In genomic region chr11:4684186-4684585, GRCm38 (mm10) we compare ENCODE assay signal across 28 mouse cellular contexts. TPM values are rescaled to one million over a fixed set of nuclear protein-coding genes. Genes with fewer than 3 reads are reported as not detected.
A peak's percentile ranks its signal among the peaks of the same experiment; 100 is the strongest.
DNase-seq lines count a peak whose midpoint lies in the region; ATAC-seq and TF ChIP-seq lines count a peak whose summit lies in the region.
"Had no signal": no experiment of that assay in that cellular context is flagged by ENCODE, and none has a peak within 500 bp of the region (broad histone marks: within the 10 kb centered on the region; RNA-seq: fewer than 3 reads in every experiment).

No protein-coding gene starts in this region.

- TF ChIP-seq EP300 in lung, postnatal 0 days (IDR thresholded peaks at IDR 0.05), result no peak

- H3K4me2 ChIP-seq in intestine, embryonic 15.5 days (replicated peaks), result no peak overlapping the region
- H3K4me2 ChIP-seq in intestine, postnatal 0 days (replicated peaks; ENCODE audit: low read depth), result no peak overlapping the region
- no peak overlapping the region for H3K4me2 ChIP-seq in lung, postnatal 0 days (replicated peaks; ENCODE audit: low read depth, low read length)
- H3K4me2 ChIP-seq: embryonic facial prominence, embryonic 13.5 days; forebrain, embryonic 12.5 days; forebrain, embryonic 15.5 days; heart, embryonic 12.5 days; heart, embryonic 15.5 days; hindbrain, embryonic 14.5 days had no signal

- H3K36me3 ChIP-seq in intestine, embryonic 15.5 days, result peaks cover 17% of the 10 kb centered on the region
- peaks cover 55% of the 10 kb centered on the region for H3K36me3 ChIP-seq in intestine, postnatal 0 days (ENCODE audit: control insufficient read depth, insufficient read depth)
- peaks cover 58% of the 10 kb centered on the region for H3K36me3 ChIP-seq in megakaryocyte, embryonic 14.5 days (replicated peaks; ENCODE audit: low read length)
- peaks cover 5% of the 10 kb centered on the region; the same call in 1 of the 2 replicates for H3K36me3 ChIP-seq in lung, postnatal 0 days (ENCODE audit: insufficient read depth, low read length)

- H3K9me3 ChIP-seq in intestine, embryonic 15.5 days, result no peaks in the 10 kb centered on the region
- H3K9me3 ChIP-seq in intestine, postnatal 0 days (ENCODE audit: control insufficient read depth), result no peaks in the 10 kb centered on the region
- H3K9me3 ChIP-seq in megakaryocyte, embryonic 14.5 days, result no peaks in the 10 kb centered on the region
- H3K9me3 ChIP-seq in lung, postnatal 0 days (ENCODE audit: low read length), result no peaks in the 10 kb centered on the region
- H3K9me3 ChIP-seq: embryonic facial prominence, embryonic 10.5 days; embryonic facial prominence, embryonic 13.5 days; forebrain, embryonic 12.5 days; forebrain, embryonic 15.5 days; heart, embryonic 12.5 days; heart, embryonic 15.5 days; hindbrain, embryonic 10.5 days had no signal

- 38% methylated on average over 6 of the region's 6 CpGs for WGBS in intestine, embryonic 15.5 days
- 43% methylated on average over 6 of the region's 6 CpGs for WGBS in intestine, postnatal 0 days
- WGBS in lung, postnatal 0 days, result 76% methylated on average over 6 of the region's 6 CpGs

- H3K4me1 ChIP-seq in intestine, embryonic 15.5 days (replicated peaks), result no peaks in the 10 kb centered on the region
- no peaks in the 10 kb centered on the region for H3K4me1 ChIP-seq in intestine, postnatal 0 days (replicated peaks; ENCODE audit: control insufficient read depth, insufficient read depth, low read length)
- peaks cover 41% of the 10 kb centered on the region for H3K4me1 ChIP-seq in megakaryocyte, embryonic 14.5 days
- peaks cover 6% of the 10 kb centered on the region; the same call in 1 of the 2 replicates for H3K4me1 ChIP-seq in lung, postnatal 0 days (ENCODE audit: insufficient read depth, low read depth, low read length)
- H3K4me1 ChIP-seq: forebrain, embryonic 12.5 days; forebrain, embryonic 15.5 days had no signal

- no peak overlapping the region for H3K4me3 ChIP-seq in intestine, embryonic 15.5 days (replicated peaks)
- H3K4me3 ChIP-seq in intestine, postnatal 0 days (ENCODE audit: low read depth, low read length), result no peak overlapping the region
- H3K4me3 ChIP-seq in megakaryocyte, embryonic 14.5 days (replicated peaks), result peak overlapping the region; percentile 48
- H3K4me3 ChIP-seq in lung, postnatal 0 days (ENCODE audit: low read depth, low read length), result no peak overlapping the region
- H3K4me3 ChIP-seq: embryonic facial prominence, embryonic 10.5 days; embryonic facial prominence, embryonic 13.5 days; erythroblast, embryonic 14.5 days; forebrain, embryonic 12.5 days; forebrain, embryonic 15.5 days; gastrocnemius, adult 2 months; heart, embryonic 12.5 days; heart, embryonic 15.5 days; hindbrain, embryonic 10.5 days had no signal

- no peak for ATAC-seq in intestine, embryonic 15.5 days
- no peak for ATAC-seq in intestine, postnatal 0 days
- no peak for ATAC-seq in megakaryocyte, adult 5-6 weeks (ENCODE audit: poor library complexity, severe bottlenecking)
- no peak for ATAC-seq in lung, postnatal 0 days
- ATAC-seq: activated CD4-positive, CD25-positive, alpha-beta regulatory T cell, adult 4 months; forebrain, embryonic 15.5 days had no signal

- H3K27ac ChIP-seq in intestine, embryonic 15.5 days, result no peak overlapping the region
- H3K27ac ChIP-seq in intestine, postnatal 0 days (ENCODE audit: low read depth, low read length), result no peak overlapping the region
- H3K27ac ChIP-seq in lung, postnatal 0 days (ENCODE audit: low read length), result no peak overlapping the region
- H3K27ac ChIP-seq: embryonic facial prominence, embryonic 10.5 days; embryonic facial prominence, embryonic 13.5 days; forebrain, embryonic 12.5 days; forebrain, embryonic 15.5 days; gastrocnemius, adult 2 months; heart, embryonic 15.5 days; hindbrain, embryonic 10.5 days; hindbrain, embryonic 14.5 days had no signal

- no peaks in the 10 kb centered on the region for H3K27me3 ChIP-seq in intestine, embryonic 15.5 days (replicated peaks)
- no peaks in the 10 kb centered on the region for H3K27me3 ChIP-seq in intestine, postnatal 0 days (replicated peaks; ENCODE audit: control insufficient read depth, insufficient read depth, low read length)
- peaks cover 3% of the 10 kb centered on the region for H3K27me3 ChIP-seq in megakaryocyte, embryonic 14.5 days (replicated peaks)
- no peaks in the 10 kb centered on the region for H3K27me3 ChIP-seq in lung, postnatal 0 days (replicated peaks; ENCODE audit: insufficient read depth, low read length)
- H3K27me3 ChIP-seq: embryonic facial prominence, embryonic 13.5 days; forebrain, embryonic 12.5 days; forebrain, embryonic 15.5 days; heart, embryonic 12.5 days; heart, embryonic 15.5 days had no signal

- DNase-seq in adrenal gland, adult 2 months, result peak; percentile 65
- DNase-seq in adrenal gland, adult 18-20 months (ENCODE audit: low spot score in 2 of 2), result no peak
- DNase-seq in lung, postnatal 0 days (ENCODE audit: low spot score), result no peak
- DNase-seq: adrenal gland, postnatal 14 days; cerebellum, adult 11-12 months; cerebellum, adult 8-10 months; cerebellum, postnatal 10 days; cerebellum, postnatal 36 days; embryo, embryonic 11 days; gastrocnemius, adult 2 months; gastrocnemius, postnatal 14 days; heart, adult 18-20 months; heart, postnatal 10 days; heart, postnatal 36 days had no signal

- H3K9ac ChIP-seq in intestine, embryonic 15.5 days, result peak overlapping the region; percentile 10; the same call in 1 of the 2 replicates
- H3K9ac ChIP-seq in intestine, postnatal 0 days (ENCODE audit: low read depth, low read length), result no peak overlapping the region
- no peak overlapping the region for H3K9ac ChIP-seq in lung, postnatal 0 days (replicated peaks; ENCODE audit: low read depth)
- H3K9ac ChIP-seq: embryonic facial prominence, embryonic 13.5 days; forebrain, embryonic 12.5 days; forebrain, embryonic 15.5 days; heart, embryonic 12.5 days; heart, embryonic 15.5 days; hindbrain, embryonic 14.5 days had no signal

- no peak for TF ChIP-seq CTCF in intestine, postnatal 0 days (IDR thresholded peaks at IDR 0.05; ENCODE audit: low read depth)
- no peak for TF ChIP-seq CTCF in lung, postnatal 0 days (IDR thresholded peaks at IDR 0.05)

RNA-seq across cellular contexts. Expression of gene Uqcr10, which starts 20.0 kb away (rescaled TPM):
- 1,000 to 10,000 TPM in 1 of 2 experiments, 100 to 1,000 TPM in 1; 942 to 1,033 TPM for total RNA-seq in adrenal gland, adult 2 months (2021)
- 916 and 1,226 TPM in 2 replicates for polyA plus RNA-seq in adrenal gland, adult 2 months (2012; rRNA removed)
- 1,000 to 10,000 TPM in 1 of 2 experiments, 100 to 1,000 TPM in 1; 866 to 1,117 TPM for total RNA-seq in adrenal gland, adult 18-20 months (2021)
- polyA plus RNA-seq in intestine, embryonic 15.5 days (2015; fragmentation: Nextera tagmentation; extraction: Ambion mirVana), result 1,117 and 1,212 TPM in 2 replicates
- polyA plus RNA-seq in intestine, postnatal 0 days (2015; fragmentation: Nextera tagmentation; extraction: Ambion mirVana), result 1,715 and 1,847 TPM in 2 replicates
- 26.4 and 27.4 TPM in 2 replicates for polyA plus RNA-seq in megakaryocyte, embryonic 14.5 days (2012; ENCODE audit: insufficient read depth, low replicate concordance)
- total RNA-seq in megakaryocyte, adult 5-6 weeks (2015), result 135 and 148 TPM in 2 replicates
- 73.7 and 87.8 TPM in 2 replicates for total RNA-seq in megakaryocyte, adult 5-6 weeks (2017)
- 723 and 783 TPM in 2 replicates for polyA plus RNA-seq in lung, postnatal 0 days (2015; fragmentation: Nextera tagmentation; extraction: Ambion mirVana)

RNA-seq across cellular contexts. Expression of gene Zmat5, which starts 20.3 kb away (rescaled TPM):
- 10 to 100 TPM; 45.6 to 60.6 TPM for total RNA-seq in adrenal gland, adult 2 months (2021)
- polyA plus RNA-seq in adrenal gland, adult 2 months (2012; rRNA removed), result 52.9 and 67.8 TPM in 2 replicates
- 10 to 100 TPM; 44.7 to 46.3 TPM for total RNA-seq in adrenal gland, adult 18-20 months (2021)
- polyA plus RNA-seq in intestine, embryonic 15.5 days (2015; fragmentation: Nextera tagmentation; extraction: Ambion mirVana), result 60.9 and 63.0 TPM in 2 replicates
- polyA plus RNA-seq in intestine, postnatal 0 days (2015; fragmentation: Nextera tagmentation; extraction: Ambion mirVana), result 62.6 and 67.9 TPM in 2 replicates
- polyA plus RNA-seq in megakaryocyte, embryonic 14.5 days (2012; ENCODE audit: insufficient read depth, low replicate concordance), result 75.1 and 119 TPM in 2 replicates
- 35.2 and 45.0 TPM in 2 replicates for total RNA-seq in megakaryocyte, adult 5-6 weeks (2015)
- total RNA-seq in megakaryocyte, adult 5-6 weeks (2017), result 11.7 and 12.5 TPM in 2 replicates
- 63.7 and 67.2 TPM in 2 replicates for polyA plus RNA-seq in lung, postnatal 0 days (2015; fragmentation: Nextera tagmentation; extraction: Ambion mirVana)

RNA-seq across cellular contexts. Expression of gene Ascc2, which starts 46.6 kb away (rescaled TPM):
- total RNA-seq in adrenal gland, adult 2 months (2021), result 10 to 100 TPM; 46.3 to 51.5 TPM
- polyA plus RNA-seq in adrenal gland, adult 2 months (2012; rRNA removed), result 10.7 and 12.8 TPM in 2 replicates
- 10 to 100 TPM; 34.7 to 52.2 TPM for total RNA-seq in adrenal gland, adult 18-20 months (2021)
- polyA plus RNA-seq in intestine, embryonic 15.5 days (2015; fragmentation: Nextera tagmentation; extraction: Ambion mirVana), result 31.7 and 33.0 TPM in 2 replicates
- 17.1 and 18.1 TPM in 2 replicates for polyA plus RNA-seq in intestine, postnatal 0 days (2015; fragmentation: Nextera tagmentation; extraction: Ambion mirVana)
- polyA plus RNA-seq in megakaryocyte, embryonic 14.5 days (2012; ENCODE audit: insufficient read depth, low replicate concordance), result 30.5 and 53.9 TPM in 2 replicates
- 14.4 and 14.6 TPM in 2 replicates for total RNA-seq in megakaryocyte, adult 5-6 weeks (2015)
- total RNA-seq in megakaryocyte, adult 5-6 weeks (2017), result 15.7 and 16.0 TPM in 2 replicates
- polyA plus RNA-seq in lung, postnatal 0 days (2015; fragmentation: Nextera tagmentation; extraction: Ambion mirVana), result 21.7 and 25.3 TPM in 2 replicates

Comparison
In these comparisons a context has a peak if more than half of its experiments do, and no peak if none do; other contexts are left out.
1. RNA of gene Uqcr10, which starts 20.0 kb away (polyA plus RNA-seq): 1,715 to 1,847 TPM in intestine, postnatal 0 days, 1,117 to 1,212 TPM in intestine, embryonic 15.5 days, 916 to 1,226 TPM in adrenal gland, adult 2 months and 723 to 783 TPM in lung, postnatal 0 days; 26.4 to 27.4 TPM in megakaryocyte, embryonic 14.5 days; every median in the first group is over 10 times any median in the second.